8 mouse cellular contexts compared by ENCODE assay signal in the genomic region with DNA sequence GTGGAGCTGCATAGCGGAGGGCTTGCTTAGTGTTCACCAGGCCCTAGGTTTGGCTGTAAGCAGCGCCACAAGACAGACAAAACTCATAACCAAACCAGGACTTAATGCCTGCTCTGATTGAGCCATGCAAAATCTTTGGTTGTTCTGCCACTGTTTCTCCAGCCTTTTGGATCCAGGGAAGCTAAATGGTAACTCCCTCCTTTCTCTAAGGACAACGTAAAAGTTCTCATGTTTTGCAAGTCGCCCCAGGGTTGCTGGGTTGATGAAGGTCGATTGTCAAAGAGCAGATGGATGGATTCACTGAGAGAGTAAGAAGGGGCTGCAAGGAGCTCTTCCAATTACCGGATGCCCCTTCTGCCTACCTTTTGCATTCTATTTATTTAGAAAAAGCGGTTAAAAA. TPM values are rescaled to one million over a fixed set of nuclear protein-coding genes. Genes with fewer than 3 reads are reported as not detected.
A peak's percentile ranks its signal among the peaks of the same experiment; 100 is the strongest.
DNase-seq lines count a peak whose midpoint lies in the region; ATAC-seq lines count a peak whose summit lies in the region.

No protein-coding gene starts in this region.

- H3K36me3 ChIP-seq in heart, embryonic 10.5 days: no peaks in the 10 kb centered on the region
- no peaks in the 10 kb centered on the region for H3K36me3 ChIP-seq in heart, embryonic 15.5 days

- peaks cover 24% of the 10 kb centered on the region; the same call in 1 of the 2 replicates for H3K27me3 ChIP-seq in heart, embryonic 10.5 days (ENCODE audit: insufficient read depth, poor library complexity, severe bottlenecking)
- H3K27me3 ChIP-seq in heart, embryonic 15.5 days: no peaks in the 10 kb centered on the region

- 21% methylated on average over 7 of the region's 7 CpGs for WGBS in heart, embryonic 10.5 days
- WGBS in heart, embryonic 15.5 days: 15% methylated on average over 7 of the region's 7 CpGs

- peaks cover 30% of the 10 kb centered on the region for H3K4me1 ChIP-seq in heart, embryonic 10.5 days
- peaks cover 41% of the 10 kb centered on the region for H3K4me1 ChIP-seq in heart, embryonic 15.5 days (replicated peaks)

- no peak for DNase-seq in heart, embryonic 10.5 days (ENCODE audit: low spot score)
- DNase-seq in heart, postnatal 36 days: no peak
- peak; percentile 36 for DNase-seq in Muller cell, postnatal 12 days (ENCODE audit: inconsistent ontology term)
- DNase-seq in thymus, postnatal 14 days: no peak
- no peak for DNase-seq in left cerebral cortex, postnatal 14 days (ENCODE audit: low spot score in 2 of 2)

- H3K9ac ChIP-seq in heart, embryonic 15.5 days: peak overlapping the region; percentile 75

- intact Hi-C loops in heart, postnatal 36 days (cut with DNase I): loop anchor here (5.0 kb wide), 2 partner anchors 77 to 1077 kb away; partner anchors contain the start of genes Megf8 and Zfp94
- intact Hi-C loops in left cerebral cortex, postnatal 14 days (cut with DNase I): no loop called here

- peak overlapping the region; percentile 90 for H3K4me2 ChIP-seq in heart, embryonic 15.5 days

- H3K4me3 ChIP-seq in heart, embryonic 10.5 days: peak overlapping the region; percentile 77
- peak overlapping the region; percentile 81 for H3K4me3 ChIP-seq in heart, embryonic 15.5 days

- no peak overlapping the region for H3K27ac ChIP-seq in heart, embryonic 10.5 days
- H3K27ac ChIP-seq in heart, embryonic 15.5 days: peak overlapping the region; percentile 71

- no peaks in the 10 kb centered on the region for H3K9me3 ChIP-seq in heart, embryonic 10.5 days
- H3K9me3 ChIP-seq in heart, embryonic 15.5 days (replicated peaks): no peaks in the 10 kb centered on the region

- no peak for ATAC-seq in heart, embryonic 15.5 days (replicated peaks; ENCODE audit: insufficient number of reproducible peaks, insufficient read depth, low FRiP score, low read depth)
- ATAC-seq in megakaryocyte, adult 5-6 weeks (ENCODE audit: poor library complexity, severe bottlenecking): peak; percentile 2; the same call in 1 of the 2 replicates
- no peak for ATAC-seq in frontal cortex, adult (ENCODE audit: low TSS enrichment)

RNA-seq across cellular contexts. Expression of gene Lipe, which starts 3.8 kb away (rescaled TPM):
- 3.3 and 4.7 TPM in 2 replicates for polyA plus RNA-seq in heart, embryonic 10.5 days (2016; fragmentation: Nextera tagmentation; extraction: Ambion mirVana)
- 10 to 100 TPM; 53.3 to 57.8 TPM for total RNA-seq in heart, postnatal 36 days (2021)
- 5.6 and 7.7 TPM in 2 replicates for polyA plus RNA-seq in heart, embryonic 15.5 days (2015; fragmentation: Nextera tagmentation; extraction: Ambion mirVana)
- total RNA-seq in megakaryocyte, adult 5-6 weeks (2015): 17.4 and 20.6 TPM in 2 replicates
- 17.3 and 23.6 TPM in 2 replicates for total RNA-seq in megakaryocyte, adult 5-6 weeks (2017)
- total RNA-seq in left cerebral cortex, postnatal 14 days (2021): 1 to 10 TPM; 5.6 to 6.3 TPM

RNA-seq across cellular contexts. Expression of gene Cxcl17, which starts 17.9 kb away (rescaled TPM):
- 0.32 and 0.36 TPM in 2 replicates for polyA plus RNA-seq in heart, embryonic 10.5 days (2016; fragmentation: Nextera tagmentation; extraction: Ambion mirVana)
- not detected for total RNA-seq in heart, postnatal 36 days (2021)
- polyA plus RNA-seq in heart, embryonic 15.5 days (2015; fragmentation: Nextera tagmentation; extraction: Ambion mirVana): 0.28 and 0.51 TPM in 2 replicates
- total RNA-seq in megakaryocyte, adult 5-6 weeks (2015): not detected in 2 replicates
- not detected in 2 replicates for total RNA-seq in megakaryocyte, adult 5-6 weeks (2017)
- total RNA-seq in left cerebral cortex, postnatal 14 days (2021): not detected

RNA-seq across cellular contexts. Expression of gene Cnfn, which starts 25.2 kb away (rescaled TPM):
- polyA plus RNA-seq in heart, embryonic 10.5 days (2016; fragmentation: Nextera tagmentation; extraction: Ambion mirVana): not detected in 2 replicates
- not detected for total RNA-seq in heart, postnatal 36 days (2021)
- polyA plus RNA-seq in heart, embryonic 15.5 days (2015; fragmentation: Nextera tagmentation; extraction: Ambion mirVana): 0.22 and 1.1 TPM in 2 replicates
- not detected in 2 replicates for total RNA-seq in megakaryocyte, adult 5-6 weeks (2015)
- not detected in 2 replicates for total RNA-seq in megakaryocyte, adult 5-6 weeks (2017)
- total RNA-seq in left cerebral cortex, postnatal 14 days (2021): not detected
